Mouse (Mus musculus): ENCODE results near the gene Lmln. TPM values are rescaled to one million over a fixed set of nuclear protein-coding genes. Genes with fewer than 3 reads are reported as not detected.

Lmln gene
- polyA plus RNA-seq, 1 experiment: 3.3 TPM

- H3K4me1 ChIP-seq (ENCODE audit: control insufficient read depth, insufficient read depth, low read length): no peaks in the 10 kb centered on the region
- H3K27ac ChIP-seq (ENCODE audit: control insufficient read depth, insufficient read depth, low read depth, low read length, poor library complexity): no peak overlapping the region
- TF ChIP-seq CTCF (IDR thresholded peaks at IDR 0.05; ENCODE audit: control insufficient read depth, insufficient read depth, low read length) (peak; percentile 99), POLR2A (IDR thresholded peaks at IDR 0.05; ENCODE audit: borderline replicate concordance, control insufficient read depth, low read depth, low read length) (no peak)
- H3K4me3 ChIP-seq (replicated peaks; ENCODE audit: control insufficient read depth, low read depth, low read length): no peak overlapping the region
- WGBS: 2% methylated on average over 4 of the region's 4 CpGs
Measured at GRCm38 (mm10) chr16:33023750-33024149, 38.6 kb upstream of the Lmln start.

GRCm38 (mm10) chr16:33024456-33025104, 37.7 kb upstream of the Lmln start:
- Histone ChIP-seq H3K27ac (ENCODE audit: control insufficient read depth, insufficient read depth, low read depth, low read length, poor library complexity) (no peak overlapping the region), H3K4me1 (ENCODE audit: control insufficient read depth, insufficient read depth, low read length) (no peaks in the 10 kb centered on the region), H3K4me3 (replicated peaks; ENCODE audit: control insufficient read depth, low read depth, low read length) (no peak overlapping the region)
- 78% methylated on average over 8 of the region's 8 CpGs for WGBS
- TF ChIP-seq CTCF (IDR thresholded peaks at IDR 0.05; ENCODE audit: control insufficient read depth, insufficient read depth, low read length) (no peak), POLR2A (IDR thresholded peaks at IDR 0.05; ENCODE audit: borderline replicate concordance, control insufficient read depth, low read depth, low read length) (no peak)

- TF ChIP-seq CTCF (IDR thresholded peaks at IDR 0.05; ENCODE audit: control insufficient read depth, insufficient read depth, low read length) (no peak), POLR2A (IDR thresholded peaks at IDR 0.05; ENCODE audit: borderline replicate concordance, control insufficient read depth, low read depth, low read length) (no peak)
- 38% methylated on average over 7 of the region's 7 CpGs for WGBS
- no peak overlapping the region for H3K4me3 ChIP-seq (replicated peaks; ENCODE audit: control insufficient read depth, low read depth, low read length)
- no peaks in the 10 kb centered on the region for H3K4me1 ChIP-seq (ENCODE audit: control insufficient read depth, insufficient read depth, low read length)
- no peak overlapping the region for H3K27ac ChIP-seq (ENCODE audit: control insufficient read depth, insufficient read depth, low read depth, low read length, poor library complexity)
Measured at GRCm38 (mm10) chr16:33026357-33026756, 36.0 kb upstream of the Lmln start.

- 81% methylated on average over 4 of the region's 4 CpGs for WGBS
Measured at GRCm38 (mm10) chr16:33036006-33036405, 26.3 kb upstream of the Lmln start.

GRCm38 (mm10) chr16:33042682-33043081, 19.6 kb upstream of the Lmln start:
- Histone ChIP-seq H3K27ac (ENCODE audit: control insufficient read depth, insufficient read depth, low read depth, low read length, poor library complexity) (no peak overlapping the region), H3K4me3 (replicated peaks; ENCODE audit: control insufficient read depth, low read depth, low read length) (no peak overlapping the region), H3K4me1 (ENCODE audit: control insufficient read depth, insufficient read depth, low read length) (peaks cover 2% of the 10 kb centered on the region; the same call in 1 of the 2 replicates)
- TF ChIP-seq POLR2A (IDR thresholded peaks at IDR 0.05; ENCODE audit: borderline replicate concordance, control insufficient read depth, low read depth, low read length) (no peak), CTCF (IDR thresholded peaks at IDR 0.05; ENCODE audit: control insufficient read depth, insufficient read depth, low read length) (no peak)
- WGBS: 82% methylated on average over 1 of the region's 1 CpGs

More at GRCm38 (mm10) chr16:33036006-33036405, 26.3 kb upstream of the Lmln start:
- Histone ChIP-seq H3K4me1 (ENCODE audit: control insufficient read depth, insufficient read depth, low read length) (no peaks in the 10 kb centered on the region), H3K4me3 (replicated peaks; ENCODE audit: control insufficient read depth, low read depth, low read length) (no peak overlapping the region), H3K27ac (ENCODE audit: control insufficient read depth, insufficient read depth, low read depth, low read length, poor library complexity) (no peak overlapping the region)
- TF ChIP-seq CTCF (IDR thresholded peaks at IDR 0.05; ENCODE audit: control insufficient read depth, insufficient read depth, low read length): no peak
- no peak for TF ChIP-seq POLR2A (IDR thresholded peaks at IDR 0.05; ENCODE audit: borderline replicate concordance, control insufficient read depth, low read depth, low read length)

- no peak overlapping the region for H3K4me3 ChIP-seq (replicated peaks; ENCODE audit: control insufficient read depth, low read depth, low read length)
- TF ChIP-seq CTCF (IDR thresholded peaks at IDR 0.05; ENCODE audit: control insufficient read depth, insufficient read depth, low read length) (no peak), POLR2A (IDR thresholded peaks at IDR 0.05; ENCODE audit: borderline replicate concordance, control insufficient read depth, low read depth, low read length) (no peak)
- no peak overlapping the region for H3K27ac ChIP-seq (ENCODE audit: control insufficient read depth, insufficient read depth, low read depth, low read length, poor library complexity)
- 13% methylated on average over 2 of the region's 2 CpGs for WGBS
- peaks cover 2% of the 10 kb centered on the region; the same call in 1 of the 2 replicates for H3K4me1 ChIP-seq (ENCODE audit: control insufficient read depth, insufficient read depth, low read length)
Measured at GRCm38 (mm10) chr16:33043268-33043667, 19.1 kb upstream of the Lmln start.

- no peak for TF ChIP-seq POLR2A (IDR thresholded peaks at IDR 0.05; ENCODE audit: borderline replicate concordance, control insufficient read depth, low read depth, low read length)
- Histone ChIP-seq H3K4me3 (replicated peaks; ENCODE audit: control insufficient read depth, low read depth, low read length) (no peak overlapping the region), H3K4me1 (ENCODE audit: control insufficient read depth, insufficient read depth, low read length) (peaks cover 2% of the 10 kb centered on the region; the same call in 1 of the 2 replicates), H3K27ac (ENCODE audit: control insufficient read depth, insufficient read depth, low read depth, low read length, poor library complexity) (no peak overlapping the region)
- 77% methylated on average over 1 of the region's 1 CpGs for WGBS
Measured at GRCm38 (mm10) chr16:33048004-33048403, 14.3 kb upstream of the Lmln start.

GRCm38 (mm10) chr16:33048686-33049085, 13.6 kb upstream of the Lmln start:
- no peak for TF ChIP-seq POLR2A (IDR thresholded peaks at IDR 0.05; ENCODE audit: borderline replicate concordance, control insufficient read depth, low read depth, low read length)
- no peak for TF ChIP-seq CTCF (IDR thresholded peaks at IDR 0.05; ENCODE audit: control insufficient read depth, insufficient read depth, low read length)
- H3K4me3 ChIP-seq (replicated peaks; ENCODE audit: control insufficient read depth, low read depth, low read length): no peak overlapping the region
- WGBS: 80% methylated on average over 2 of the region's 2 CpGs

GRCm38 (mm10) chr16:33049809-33050208, 12.5 kb upstream of the Lmln start:
- TF ChIP-seq POLR2A (IDR thresholded peaks at IDR 0.05; ENCODE audit: borderline replicate concordance, control insufficient read depth, low read depth, low read length) (no peak), CTCF (IDR thresholded peaks at IDR 0.05; ENCODE audit: control insufficient read depth, insufficient read depth, low read length) (no peak)
- H3K4me1 ChIP-seq (ENCODE audit: control insufficient read depth, insufficient read depth, low read length): no peaks in the 10 kb centered on the region
- no peak overlapping the region for H3K4me3 ChIP-seq (replicated peaks; ENCODE audit: control insufficient read depth, low read depth, low read length)
- H3K27ac ChIP-seq (ENCODE audit: control insufficient read depth, insufficient read depth, low read depth, low read length, poor library complexity): no peak overlapping the region
- WGBS: 60% methylated on average over 16 of the region's 16 CpGs

More at GRCm38 (mm10) chr16:33048686-33049085, 13.6 kb upstream of the Lmln start:
- H3K4me1 ChIP-seq (ENCODE audit: control insufficient read depth, insufficient read depth, low read length): no peaks in the 10 kb centered on the region
- H3K27ac ChIP-seq (ENCODE audit: control insufficient read depth, insufficient read depth, low read depth, low read length, poor library complexity): no peak overlapping the region

Data from bone marrow, adult 2 months (tissue).